Mouse (Mus musculus) midbrain, embryonic 13.5 days (tissue): ENCODE results near the gene Wdr83. TPM values are rescaled to one million over a fixed set of nuclear protein-coding genes. Genes with fewer than 3 reads are reported as not detected.

Source experiments
- ATAC-seq: fragments of 200-750 bp; cut with Nextera tagmentation; 2 replicates; pipeline ENCODE4 v1.8.0; 2017; ENCODE audit warnings: mild to moderate bottlenecking, moderate TSS enrichment, moderate library complexity
- H3K27ac ChIP-seq: fragments of 300-500 bp; sonication (generic); 2 replicates; pipeline ENCODE4 v1.5.1; 2015; ENCODE audit warnings: inconsistent platforms, mild to moderate bottlenecking, moderate library complexity
- H3K27me3 ChIP-seq: fragments of 300-500 bp; sonication (generic); 2 replicates; pipeline ENCODE4 v1.6.1; 2015; ENCODE audit warnings: mild to moderate bottlenecking, inconsistent platforms
- H3K36me3 ChIP-seq: fragments of 300-500 bp; sonication (generic); 2 replicates; pipeline ENCODE4 v1.6.1; 2015; ENCODE audit warnings: mild to moderate bottlenecking, inconsistent platforms
- H3K4me1 ChIP-seq: fragments of 300-500 bp; sonication (generic); replicated peaks from 2 replicates; pipeline ENCODE4 v1.6.1; 2015; ENCODE audit warnings: inconsistent platforms
- H3K4me2 ChIP-seq: fragments of 300-500 bp; sonication (generic); replicated peaks from 2 replicates; pipeline ENCODE4 v1.6.1; 2015; ENCODE audit warnings: moderate library complexity, mild to moderate bottlenecking, inconsistent platforms
- H3K4me3 ChIP-seq: fragments of 300-500 bp; sonication (generic); replicated peaks from 2 replicates; pipeline ENCODE4 v1.5.1; 2015; ENCODE audit warnings: mild to moderate bottlenecking, inconsistent platforms
- H3K9ac ChIP-seq: fragments of 300-500 bp; sonication (generic); replicated peaks from 2 replicates; pipeline ENCODE4 v1.6.1; 2015; ENCODE audit warnings: mild to moderate bottlenecking, inconsistent platforms
- H3K9me3 ChIP-seq: fragments of 300-500 bp; sonication (generic); 2 replicates; pipeline ENCODE4 v1.6.1; 2016; ENCODE audit warnings: mild to moderate bottlenecking, inconsistent platforms
- WGBS: fragments of 180-500 bp; shearing (Covaris S2); methylation state at CpG from one replicate; pipeline ENCODE4 v1.1.7; 2015; 5-methylcytosine and 5-hydroxymethylcytosine counted together
- polyA plus RNA-seq: library from polyadenylated mRNA; unstranded; fragments of >200 nt; fragmentation: Nextera tagmentation; extraction: Ambion mirVana; gene quantifications from 2 replicates; pipeline ENCODE4 v1.2.1, GENCODE M21; 2015

Gene Wdr83
- polyA plus RNA-seq, 1 experiment from 2014 or later, result 64.1 TPM

GRCm38 (mm10) chr8:85074617-85075016 lies 6.5 kb downstream of the Wdr83 start:
- no peak overlapping the region for H3K4me2 ChIP-seq
- no peaks in the 10 kb centered on the region for H3K9me3 ChIP-seq
- WGBS, result 94% methylated on average over 10 of the region's 10 CpGs
- H3K4me3 ChIP-seq, result no peak overlapping the region
- ATAC-seq, result no peak
- H3K36me3 ChIP-seq, result peaks cover 52% of the 10 kb centered on the region
- H3K27me3 ChIP-seq, result no peaks in the 10 kb centered on the region
- no peak overlapping the region for H3K9ac ChIP-seq
- peaks cover 22% of the 10 kb centered on the region for H3K4me1 ChIP-seq
- H3K27ac ChIP-seq, result no peak overlapping the region

GRCm38 (mm10) chr8:85074167-85074566 lies 6.9 kb downstream of the Wdr83 start:
- H3K4me2 ChIP-seq, result no peak overlapping the region
- peaks cover 17% of the 10 kb centered on the region for H3K4me1 ChIP-seq
- WGBS, result 88% methylated on average over 10 of the region's 10 CpGs
- H3K4me3 ChIP-seq, result no peak overlapping the region
- no peaks in the 10 kb centered on the region for H3K9me3 ChIP-seq
- no peak for ATAC-seq
- peaks cover 52% of the 10 kb centered on the region for H3K36me3 ChIP-seq
- H3K27me3 ChIP-seq, result no peaks in the 10 kb centered on the region
- no peak overlapping the region for H3K27ac ChIP-seq
- no peak overlapping the region for H3K9ac ChIP-seq

- ATAC-seq, result no peak
- 92% methylated on average over 15 of the region's 15 CpGs for WGBS
Observed at GRCm38 (mm10) chr8:85073041-85073612, 8.0 kb downstream of the Wdr83 start.

GRCm38 (mm10) chr8:85072364-85072929 lies 8.7 kb downstream of the Wdr83 start:
- ATAC-seq, result no peak
- peak overlapping the region; percentile 80 for H3K9ac ChIP-seq
- H3K4me3 ChIP-seq, result peak overlapping the region; percentile 78

More at GRCm38 (mm10) chr8:85073041-85073612, 8.0 kb downstream of the Wdr83 start:
- peak overlapping the region; percentile 68 for H3K4me2 ChIP-seq
- no peak overlapping the region for H3K27ac ChIP-seq
- peaks cover 17% of the 10 kb centered on the region for H3K4me1 ChIP-seq
- no peaks in the 10 kb centered on the region for H3K27me3 ChIP-seq
- H3K36me3 ChIP-seq, result peaks cover 54% of the 10 kb centered on the region
- no peak overlapping the region for H3K9ac ChIP-seq
- no peaks in the 10 kb centered on the region for H3K9me3 ChIP-seq
- H3K4me3 ChIP-seq, result no peak overlapping the region

GRCm38 (mm10) chr8:85071514-85072281 lies 9.4 kb downstream of the Wdr83 start, which contains the start of gene Dhps:
TSS of gene Dhps (plus strand) at chr8:85071757.
- H3K36me3 ChIP-seq, result peaks cover 62% of the 10 kb centered on the region
- no peaks in the 10 kb centered on the region for H3K27me3 ChIP-seq
- H3K4me3 ChIP-seq, result peak within 1 kb of the TSS; percentile 78
- peaks cover 17% of the 10 kb centered on the region for H3K4me1 ChIP-seq
- peak within 1 kb of the TSS; percentile 80 for H3K9ac ChIP-seq
- H3K27ac ChIP-seq, result peak within 1 kb of the TSS; percentile 93
- ATAC-seq, result peak; percentile 89
- no peaks in the 10 kb centered on the region for H3K9me3 ChIP-seq
- WGBS, result under 1% methylated on average over 67 of the region's 68 CpGs
- peak within 1 kb of the TSS; percentile 68 for H3K4me2 ChIP-seq

More at GRCm38 (mm10) chr8:85072364-85072929, 8.7 kb downstream of the Wdr83 start:
- H3K9me3 ChIP-seq, result no peaks in the 10 kb centered on the region
- H3K27ac ChIP-seq, result peak overlapping the region; percentile 93
- H3K4me1 ChIP-seq, result peaks cover 17% of the 10 kb centered on the region
- WGBS, result 43% methylated on average over 9 of the region's 9 CpGs
- H3K36me3 ChIP-seq, result peaks cover 56% of the 10 kb centered on the region
- no peaks in the 10 kb centered on the region for H3K27me3 ChIP-seq
- peak overlapping the region; percentile 68 for H3K4me2 ChIP-seq

- Histone ChIP-seq H3K9ac (0 out of 2 replicates have a peak overlapping the region, but pooled peaks have one; percentile 5), H3K4me1 (peaks cover 17% of the 10 kb centered on the region), H3K36me3 (peaks cover 62% of the 10 kb centered on the region), H3K27me3 (no peaks in the 10 kb centered on the region), H3K4me3 (peak overlapping the region; percentile 78), H3K4me2 (peak overlapping the region; percentile 68), H3K9me3 (no peaks in the 10 kb centered on the region), H3K27ac (peak overlapping the region; percentile 93)
- WGBS, result 87% methylated on average over 5 of the region's 5 CpGs
- no peak for ATAC-seq
Observed at GRCm38 (mm10) chr8:85071041-85071440, 10.1 kb downstream of the Wdr83 start.

GRCm38 (mm10) chr8:85067982-85068381 lies 13.1 kb downstream of the Wdr83 start, which contains the start of gene Gm5741:
TSS of gene Gm5741 (minus strand) at chr8:85067982.
- Histone ChIP-seq H3K36me3 (peaks cover 57% of the 10 kb centered on the region), H3K4me3 (no peak within 1 kb of the TSS), H3K4me1 (peaks cover 13% of the 10 kb centered on the region), H3K4me2 (no peak within 1 kb of the TSS), H3K9me3 (no peaks in the 10 kb centered on the region), H3K27me3 (no peaks in the 10 kb centered on the region), H3K27ac (no peak within 1 kb of the TSS), H3K9ac (0 out of 2 replicates have a peak within 1 kb of the TSS, but pooled peaks have one; percentile 7)
- no peak for ATAC-seq

- no peak overlapping the region for H3K9ac ChIP-seq
- H3K36me3 ChIP-seq, result peaks cover 64% of the 10 kb centered on the region
- H3K4me2 ChIP-seq, result no peak overlapping the region
- no peak for ATAC-seq
- 93% methylated on average over 2 of the region's 2 CpGs for WGBS
- H3K4me1 ChIP-seq, result peaks cover 9% of the 10 kb centered on the region
- no peak overlapping the region for H3K4me3 ChIP-seq
- no peak overlapping the region for H3K27ac ChIP-seq
- no peaks in the 10 kb centered on the region for H3K27me3 ChIP-seq
- no peaks in the 10 kb centered on the region for H3K9me3 ChIP-seq
Observed at GRCm38 (mm10) chr8:85067155-85067554, 14.0 kb downstream of the Wdr83 start.

GRCm38 (mm10) chr8:85065213-85065612 lies 15.9 kb downstream of the Wdr83 start:
- no peak overlapping the region for H3K4me2 ChIP-seq
- H3K36me3 ChIP-seq, result peaks cover 69% of the 10 kb centered on the region
- H3K9ac ChIP-seq, result no peak overlapping the region
- H3K9me3 ChIP-seq, result no peaks in the 10 kb centered on the region
- 40% methylated on average over 2 of the region's 2 CpGs for WGBS
- H3K4me3 ChIP-seq, result no peak overlapping the region
- H3K4me1 ChIP-seq, result peaks cover 24% of the 10 kb centered on the region
- no peaks in the 10 kb centered on the region for H3K27me3 ChIP-seq
- no peak for ATAC-seq
- H3K27ac ChIP-seq, result no peak overlapping the region

GRCm38 (mm10) chr8:85062603-85063002 lies 18.5 kb downstream of the Wdr83 start:
- no peak overlapping the region for H3K4me2 ChIP-seq
- no peak overlapping the region for H3K9ac ChIP-seq
- no peak overlapping the region for H3K4me3 ChIP-seq
- H3K9me3 ChIP-seq, result no peaks in the 10 kb centered on the region
- H3K36me3 ChIP-seq, result peaks cover 54% of the 10 kb centered on the region
- WGBS, result 98% methylated on average over 4 of the region's 4 CpGs
- no peaks in the 10 kb centered on the region for H3K27me3 ChIP-seq
- H3K27ac ChIP-seq, result no peak overlapping the region
- ATAC-seq, result no peak
- H3K4me1 ChIP-seq, result peaks cover 24% of the 10 kb centered on the region

GRCm38 (mm10) chr8:85059879-85060616 lies 21.1 kb downstream of the Wdr83 start, which contains the start of gene Fbxw9:
TSS of gene Fbxw9 (plus strand) at chr8:85060055.
- WGBS, result 2% methylated on average over 53 of the region's 53 CpGs
- peaks cover 24% of the 10 kb centered on the region for H3K4me1 ChIP-seq
- H3K4me2 ChIP-seq, result peak within 1 kb of the TSS; percentile 84
- peak; percentile 95 for ATAC-seq
- H3K27ac ChIP-seq, result peak within 1 kb of the TSS; percentile 22; the same call in 1 of the 2 replicates
- H3K4me3 ChIP-seq, result peak within 1 kb of the TSS; percentile 92
- no peaks in the 10 kb centered on the region for H3K9me3 ChIP-seq
- H3K36me3 ChIP-seq, result peaks cover 45% of the 10 kb centered on the region
- H3K9ac ChIP-seq, result peak within 1 kb of the TSS; percentile 77
- no peaks in the 10 kb centered on the region for H3K27me3 ChIP-seq
